Comparison of ENCODE assay signal across 20 mouse cellular contexts in genomic region chr6:91449472-91450225, GRCm38 (mm10). TPM values are rescaled to one million over a fixed set of nuclear protein-coding genes. Genes with fewer than 3 reads are reported as not detected.
"Had no signal": no experiment of that assay in that cellular context is flagged by ENCODE, and none has a peak within 500 bp of the region (broad histone marks: within the 10 kb centered on the region; RNA-seq: fewer than 3 reads in every experiment).

No protein-coding gene starts in this region.

- H3K4me3 ChIP-seq: layer of hippocampus, adult 2 months; limb, embryonic 12.5 days; limb, embryonic 15.5 days had no signal

- ATAC-seq: intestine, postnatal 0 days had no signal

- H3K4me1 ChIP-seq: limb, embryonic 12.5 days; limb, embryonic 15.5 days had no signal

- H3K36me3 ChIP-seq: limb, embryonic 12.5 days; limb, embryonic 15.5 days had no signal

- H3K9me3 ChIP-seq: limb, embryonic 12.5 days; limb, embryonic 15.5 days had no signal

- H3K27ac ChIP-seq: kidney, postnatal 0 days; layer of hippocampus, adult 2 months; limb, embryonic 12.5 days; limb, embryonic 15.5 days had no signal

- DNase-seq: kidney, adult 2 months; kidney, postnatal 25 days; left cerebral cortex, postnatal 4 days; lung, adult 18-20 months; lung, postnatal 14 days; lung, postnatal 4 days; midbrain, embryonic 14.5 days; thymus, postnatal 25 days had no signal

- H3K9ac ChIP-seq: limb, embryonic 12.5 days; limb, embryonic 15.5 days had no signal

- H3K4me2 ChIP-seq: limb, embryonic 12.5 days; limb, embryonic 15.5 days; midbrain, embryonic 11.5 days had no signal

RNA-seq across cellular contexts. Expression of gene Wnt7a, which starts 38.5 kb away (rescaled TPM):
- total RNA-seq: megakaryocyte progenitor cell, adult 5-6 weeks; megakaryocyte-erythroid progenitor cell, adult 5-6 weeks had no signal
- polyA plus RNA-seq: intestine, embryonic 14.5 days; intestine, postnatal 0 days; large intestine, adult 2 months; small intestine, adult 2 months; stomach, embryonic 14.5 days had no signal
